Comparison of ENCODE assay signal across 17 mouse cellular contexts in the genomic region with DNA sequence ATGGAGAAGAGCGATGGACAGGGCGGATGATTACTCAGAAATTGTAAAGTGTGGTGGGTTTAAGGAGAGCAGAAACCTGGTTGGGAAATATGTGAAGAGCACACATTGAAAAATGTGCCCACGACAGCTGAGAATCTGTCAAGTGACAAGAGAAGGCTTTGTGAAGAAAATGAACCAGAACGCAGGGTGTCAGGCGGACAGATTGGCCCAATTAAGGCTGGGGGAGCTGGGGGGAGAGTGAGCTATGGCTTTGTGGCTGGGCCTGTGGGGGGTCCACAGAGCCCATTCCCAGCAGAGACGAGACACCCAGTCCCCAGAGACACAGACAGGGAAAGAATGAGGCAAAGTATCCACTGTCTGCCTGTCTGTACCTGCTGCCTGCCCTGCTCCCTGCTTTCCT.
"Had no signal": no experiment of that assay in that cellular context is flagged by ENCODE, and none has a peak within 500 bp of the region (broad histone marks: within the 10 kb centered on the region; RNA-seq: fewer than 3 reads in every experiment).

No protein-coding gene starts in this region.

- H3K4me3 ChIP-seq: lung, embryonic 15.5 days; megakaryocyte, embryonic 14.5 days; midbrain, embryonic 13.5 days; midbrain, embryonic 15.5 days; neural tube, embryonic 12.5 days; stomach, embryonic 15.5 days had no signal

- H3K9ac ChIP-seq: lung, embryonic 15.5 days; midbrain, embryonic 13.5 days; midbrain, embryonic 15.5 days; neural tube, embryonic 12.5 days; stomach, embryonic 15.5 days had no signal

- H3K4me1 ChIP-seq: megakaryocyte, embryonic 14.5 days; stomach, embryonic 15.5 days had no signal

- H3K36me3 ChIP-seq: lung, embryonic 15.5 days; midbrain, embryonic 13.5 days; midbrain, embryonic 15.5 days; neural tube, embryonic 12.5 days; stomach, embryonic 15.5 days had no signal

- H3K27ac ChIP-seq: lung, embryonic 15.5 days; macrophage; midbrain, embryonic 13.5 days; midbrain, embryonic 15.5 days; neural tube, embryonic 12.5 days; stomach, embryonic 15.5 days; stomach, postnatal 0 days had no signal

- ATAC-seq: lung, postnatal 0 days; midbrain, embryonic 13.5 days; midbrain, embryonic 15.5 days had no signal

- H3K4me2 ChIP-seq: lung, embryonic 15.5 days; midbrain, embryonic 11.5 days; midbrain, embryonic 13.5 days; midbrain, embryonic 15.5 days; neural tube, embryonic 12.5 days; stomach, embryonic 15.5 days had no signal

- DNase-seq: lung, adult 2 months; lung, postnatal 14 days; lung, postnatal 36 days; right cerebral cortex, postnatal 14 days; thymus, adult 2 months; thymus, postnatal 25 days; thymus, postnatal 4 days had no signal

- H3K9me3 ChIP-seq: lung, embryonic 15.5 days; midbrain, embryonic 13.5 days; midbrain, embryonic 15.5 days; neural tube, embryonic 12.5 days; stomach, embryonic 15.5 days had no signal
